22 mouse cellular contexts compared by ENCODE assay signal in genomic region chr5:149842491-149842890, GRCm38 (mm10).
DNase-seq lines count a peak whose midpoint lies in the region; ATAC-seq and TF ChIP-seq lines count a peak whose summit lies in the region.
"Had no signal": no experiment of that assay in that cellular context is flagged by ENCODE, and none has a peak within 500 bp of the region (broad histone marks: within the 10 kb centered on the region; RNA-seq: fewer than 3 reads in every experiment).

No protein-coding gene starts in this region.

- no peak overlapping the region for H3K4me3 ChIP-seq in midbrain, embryonic 14.5 days (replicated peaks; ENCODE audit: low read depth, low read length)
- H3K4me3 ChIP-seq in midbrain, embryonic 13.5 days (replicated peaks) = no peak overlapping the region
- no peak overlapping the region for H3K4me3 ChIP-seq in midbrain, embryonic 16.5 days (ENCODE audit: low read depth, low read length)
- H3K4me3 ChIP-seq in midbrain, postnatal 0 days (ENCODE audit: low read depth, low read length) = no peak overlapping the region
- H3K4me3 ChIP-seq: embryonic facial prominence, embryonic 13.5 days; embryonic facial prominence, embryonic 15.5 days; erythroblast, embryonic 14.5 days; forebrain, embryonic 10.5 days; forebrain, embryonic 12.5 days had no signal

- H3K9ac ChIP-seq in midbrain, embryonic 14.5 days (replicated peaks; ENCODE audit: low read length) = no peak overlapping the region
- no peak overlapping the region for H3K9ac ChIP-seq in midbrain, embryonic 13.5 days (replicated peaks)
- no peak overlapping the region for H3K9ac ChIP-seq in midbrain, embryonic 16.5 days (ENCODE audit: low read depth, low read length)
- no peak overlapping the region for H3K9ac ChIP-seq in midbrain, postnatal 0 days (replicated peaks; ENCODE audit: low read length, poor library complexity, severe bottlenecking)
- H3K9ac ChIP-seq: embryonic facial prominence, embryonic 13.5 days; embryonic facial prominence, embryonic 15.5 days; forebrain, embryonic 12.5 days had no signal

- H3K9me3 ChIP-seq in midbrain, embryonic 14.5 days (ENCODE audit: control insufficient read depth, low read length) = no peaks in the 10 kb centered on the region
- no peaks in the 10 kb centered on the region for H3K9me3 ChIP-seq in midbrain, embryonic 13.5 days
- no peaks in the 10 kb centered on the region for H3K9me3 ChIP-seq in midbrain, embryonic 16.5 days (replicated peaks; ENCODE audit: control insufficient read depth, low read length, poor library complexity, severe bottlenecking)
- no peaks in the 10 kb centered on the region for H3K9me3 ChIP-seq in midbrain, postnatal 0 days (ENCODE audit: low read length)
- H3K9me3 ChIP-seq: embryonic facial prominence, embryonic 13.5 days; embryonic facial prominence, embryonic 15.5 days; forebrain, embryonic 10.5 days; forebrain, embryonic 12.5 days had no signal

- H3K4me1 ChIP-seq in midbrain, embryonic 14.5 days (ENCODE audit: control insufficient read depth, insufficient read depth, low read length) = no peaks in the 10 kb centered on the region; the same call in 1 of the 2 replicates
- peaks cover 5% of the 10 kb centered on the region; the same call in 1 of the 2 replicates for H3K4me1 ChIP-seq in midbrain, embryonic 13.5 days (replicated peaks)
- H3K4me1 ChIP-seq in midbrain, embryonic 16.5 days (ENCODE audit: control insufficient read depth, insufficient read depth, low read length) = peaks cover 6% of the 10 kb centered on the region
- H3K4me1 ChIP-seq in midbrain, postnatal 0 days (ENCODE audit: insufficient read depth, low read length) = no peaks in the 10 kb centered on the region
- H3K4me1 ChIP-seq: embryonic facial prominence, embryonic 15.5 days had no signal

- WGBS in midbrain, embryonic 14.5 days = 57% methylated on average over 6 of the region's 6 CpGs
- WGBS in midbrain, embryonic 13.5 days = 77% methylated on average over 6 of the region's 6 CpGs
- 44% methylated on average over 6 of the region's 6 CpGs for WGBS in midbrain, embryonic 16.5 days
- 44% methylated on average over 6 of the region's 6 CpGs for WGBS in midbrain, postnatal 0 days

- no peak for TF ChIP-seq POLR2A in brain, embryonic 14.5 days (IDR thresholded peaks at IDR 0.05; ENCODE audit: borderline replicate concordance, extremely low read depth, insufficient read depth, insufficient read length, poor library complexity, severe bottlenecking)

- H3K27ac ChIP-seq in midbrain, embryonic 14.5 days (replicated peaks; ENCODE audit: low read depth, low read length) = no peak overlapping the region
- H3K27ac ChIP-seq in midbrain, embryonic 13.5 days = no peak overlapping the region
- H3K27ac ChIP-seq in midbrain, embryonic 16.5 days (ENCODE audit: low read length) = no peak overlapping the region
- H3K27ac ChIP-seq in midbrain, postnatal 0 days (ENCODE audit: low read depth, low read length) = no peak overlapping the region
- H3K27ac ChIP-seq: embryonic facial prominence, embryonic 13.5 days; embryonic facial prominence, embryonic 15.5 days; forebrain, embryonic 10.5 days; forebrain, embryonic 12.5 days had no signal

- no peak for ATAC-seq in midbrain, embryonic 14.5 days (ENCODE audit: low FRiP score, low TSS enrichment)
- ATAC-seq in midbrain, embryonic 13.5 days = no peak
- ATAC-seq in midbrain, embryonic 16.5 days = 0 out of 2 replicates have a peak, but pooled peaks have one; percentile 16
- no peak for ATAC-seq in midbrain, postnatal 0 days (ENCODE audit: low FRiP score)
- ATAC-seq: forebrain, embryonic 16.5 days had no signal

- no peak for TF ChIP-seq CTCF in midbrain, postnatal 0 days (IDR thresholded peaks at IDR 0.05)
- TF ChIP-seq CTCF in brain, embryonic 14.5 days (IDR thresholded peaks at IDR 0.05; ENCODE audit: borderline replicate concordance, extremely low read depth, insufficient read depth, insufficient read length) = no peak

- no peaks in the 10 kb centered on the region for H3K27me3 ChIP-seq in midbrain, embryonic 14.5 days (ENCODE audit: control insufficient read depth, insufficient read depth, low read length)
- H3K27me3 ChIP-seq in midbrain, embryonic 13.5 days = peaks cover 2% of the 10 kb centered on the region; the same call in 1 of the 2 replicates
- H3K27me3 ChIP-seq in midbrain, embryonic 16.5 days (ENCODE audit: control insufficient read depth, insufficient read depth, low read depth, low read length) = no peaks in the 10 kb centered on the region
- no peaks in the 10 kb centered on the region for H3K27me3 ChIP-seq in midbrain, postnatal 0 days (ENCODE audit: insufficient read depth, low read length)
- H3K27me3 ChIP-seq: embryonic facial prominence, embryonic 15.5 days had no signal

- no peak overlapping the region for H3K4me2 ChIP-seq in midbrain, embryonic 14.5 days (ENCODE audit: low read length)
- no peak overlapping the region for H3K4me2 ChIP-seq in midbrain, embryonic 13.5 days (replicated peaks)
- no peak overlapping the region for H3K4me2 ChIP-seq in midbrain, embryonic 16.5 days (ENCODE audit: low read length)
- H3K4me2 ChIP-seq in midbrain, postnatal 0 days (ENCODE audit: low read depth, low read length, poor library complexity, severe bottlenecking) = no peak overlapping the region
- H3K4me2 ChIP-seq: embryonic facial prominence, embryonic 13.5 days; embryonic facial prominence, embryonic 15.5 days; forebrain, embryonic 12.5 days had no signal

- no peaks in the 10 kb centered on the region for H3K36me3 ChIP-seq in midbrain, embryonic 14.5 days (ENCODE audit: control insufficient read depth, insufficient read depth, low read length)
- no peaks in the 10 kb centered on the region for H3K36me3 ChIP-seq in midbrain, embryonic 13.5 days
- H3K36me3 ChIP-seq in midbrain, embryonic 16.5 days (ENCODE audit: control insufficient read depth, insufficient read depth, low read length) = no peaks in the 10 kb centered on the region
- no peaks in the 10 kb centered on the region for H3K36me3 ChIP-seq in midbrain, postnatal 0 days (ENCODE audit: insufficient read depth, low read length)
- H3K36me3 ChIP-seq: embryonic facial prominence, embryonic 13.5 days; embryonic facial prominence, embryonic 15.5 days; forebrain, embryonic 10.5 days; forebrain, embryonic 12.5 days had no signal

- peak; percentile 54 for DNase-seq in midbrain, embryonic 14.5 days
- no peak for DNase-seq in midbrain, postnatal 0 days (ENCODE audit: low spot score)
- peak; percentile 60 for DNase-seq in brain, embryonic 14.5 days (ENCODE audit: low read depth)
- no peak for DNase-seq in urinary bladder, postnatal 4 days (ENCODE audit: low spot score in 2 of 2)
- DNase-seq: adrenal gland, adult 2 months; adrenal gland, postnatal 10 days; adrenal gland, postnatal 25 days; cerebellum, adult 11 months; cerebellum, adult 18-20 months; cerebellum, adult 8-10 months; cerebellum, adult 9-11 months; cerebellum, postnatal 14 days; cerebellum, postnatal 36 days; embryo, embryonic 11 days had no signal

Comparison
In these comparisons a context has a peak if more than half of its experiments do, and no peak if none do; other contexts are left out.
1. DNase-seq: peak in midbrain, embryonic 14.5 days (single experiment) and brain, embryonic 14.5 days (single experiment); none in midbrain, postnatal 0 days (single experiment) and urinary bladder, postnatal 4 days (0 of 2).